Mouse (Mus musculus): ENCODE measurements at regions not wholly inside any gene's neighbourhood (a gene's known extent, or its start where the extent isn't known, plus 50 kb on each side); places are given as distances from the start of the nearest gene placed in this dataset.

DNA sequence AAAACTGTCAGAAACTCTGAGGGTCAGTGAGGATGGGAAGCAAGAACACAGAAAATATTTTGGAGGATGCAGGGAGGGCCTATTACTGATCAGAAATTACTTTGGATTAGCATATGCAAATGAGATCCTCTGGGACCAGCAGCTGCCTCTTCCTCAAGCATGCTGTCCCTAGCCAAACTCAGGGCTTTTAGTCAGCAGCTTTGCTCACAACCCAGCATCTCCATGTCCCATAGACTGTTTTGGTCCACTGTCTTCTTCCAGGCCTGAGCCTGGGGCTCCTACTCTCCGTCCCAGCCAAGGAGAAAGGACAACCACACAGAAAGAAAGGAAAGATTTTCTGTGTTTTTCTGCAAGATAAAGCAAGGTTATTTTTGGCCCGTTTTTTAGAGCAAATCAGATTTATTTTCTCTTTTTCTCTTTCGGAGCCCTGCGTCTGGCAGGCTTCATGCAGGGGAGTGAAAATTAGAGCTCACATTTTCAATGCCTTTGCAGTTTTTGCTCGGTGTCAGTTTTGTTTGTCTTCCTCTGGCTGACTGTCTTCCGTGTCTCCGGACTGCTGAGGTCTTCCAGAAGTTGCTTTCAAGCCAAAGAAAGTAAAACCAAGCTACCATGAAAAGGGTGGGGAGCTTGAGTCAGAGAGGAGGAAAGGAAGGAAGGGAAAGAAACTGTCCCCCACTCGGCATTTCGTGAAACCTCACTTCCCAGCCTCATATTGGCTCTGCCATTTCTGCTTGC, 445.5 kb upstream of the Cdh11 start:
- no peak for ATAC-seq (ENCODE audit: insufficient read depth)
- H3K4me2 ChIP-seq, result no peak overlapping the region
- TF ChIP-seq CTCF (IDR thresholded peaks at IDR 0.05; ENCODE audit: low read depth), result no peak
- H3K4me3 ChIP-seq (ENCODE audit: low read depth, low read length), result no peak overlapping the region
- no peaks in the 10 kb centered on the region for H3K27me3 ChIP-seq (ENCODE audit: insufficient read depth, low read length)
- peak; percentile 39 for DNase-seq
- peaks cover 11% of the 10 kb centered on the region for H3K4me1 ChIP-seq (ENCODE audit: insufficient read depth)
- no peaks in the 10 kb centered on the region for H3K9me3 ChIP-seq (ENCODE audit: low read depth, low read length)
- 45% methylated on average over 9 of the region's 9 CpGs for WGBS
- no peak overlapping the region for H3K9ac ChIP-seq
- no peaks in the 10 kb centered on the region for H3K36me3 ChIP-seq (ENCODE audit: insufficient read depth)
- H3K27ac ChIP-seq (ENCODE audit: low read depth), result peak overlapping the region; percentile 19; the same call in 1 of the 2 replicates

DNA sequence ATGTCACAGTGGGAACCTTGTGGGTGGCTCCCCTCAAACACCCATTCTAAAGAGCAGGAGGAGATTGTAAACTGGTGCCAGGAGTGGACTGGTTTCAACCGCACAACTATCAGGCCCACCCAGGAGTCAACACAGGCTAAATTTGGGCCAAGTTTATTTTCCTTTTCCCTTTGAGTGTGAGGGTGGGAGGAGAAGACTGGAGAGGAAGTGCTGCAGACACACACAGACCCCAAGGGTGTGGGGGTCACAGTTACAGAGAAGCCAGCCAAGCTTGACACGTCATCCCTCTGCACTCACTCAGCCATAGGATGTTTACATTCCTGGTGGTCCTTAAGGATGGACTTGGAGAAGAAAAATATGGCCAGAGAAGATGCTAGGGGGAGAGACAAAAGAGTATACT, 448.9 kb upstream of the Cdh11 start:
- peak; percentile 99 for ATAC-seq (ENCODE audit: insufficient read depth)
- no peak for TF ChIP-seq CTCF (IDR thresholded peaks at IDR 0.05; ENCODE audit: low read depth)
- Histone ChIP-seq H3K9me3 (ENCODE audit: low read depth, low read length) (no peaks in the 10 kb centered on the region), H3K9ac (no peak overlapping the region), H3K36me3 (ENCODE audit: insufficient read depth) (no peaks in the 10 kb centered on the region), H3K27ac (ENCODE audit: low read depth) (peak overlapping the region; percentile 76), H3K4me3 (ENCODE audit: low read depth, low read length) (no peak overlapping the region), H3K27me3 (ENCODE audit: insufficient read depth, low read length) (no peaks in the 10 kb centered on the region), H3K4me1 (ENCODE audit: insufficient read depth) (peaks cover 14% of the 10 kb centered on the region), H3K4me2 (no peak overlapping the region)
- 3% methylated on average over 2 of the region's 2 CpGs for WGBS
- peak; percentile 97 for DNase-seq

- no peak overlapping the region for H3K4me3 ChIP-seq (ENCODE audit: low read depth, low read length)
- ATAC-seq (ENCODE audit: insufficient read depth), result no peak
- 6% methylated on average over 1 of the region's 1 CpGs for WGBS
- H3K4me1 ChIP-seq (ENCODE audit: insufficient read depth), result peaks cover 14% of the 10 kb centered on the region
- no peak overlapping the region for H3K4me2 ChIP-seq
- no peaks in the 10 kb centered on the region for H3K9me3 ChIP-seq (ENCODE audit: low read depth, low read length)
- TF ChIP-seq CTCF (IDR thresholded peaks at IDR 0.05; ENCODE audit: low read depth), result no peak
- peak; percentile 82 for DNase-seq
- peak overlapping the region; percentile 90 for H3K27ac ChIP-seq (ENCODE audit: low read depth)
- H3K36me3 ChIP-seq (ENCODE audit: insufficient read depth), result no peaks in the 10 kb centered on the region
- no peaks in the 10 kb centered on the region for H3K27me3 ChIP-seq (ENCODE audit: insufficient read depth, low read length)
- H3K9ac ChIP-seq, result no peak overlapping the region
Measured at GRCm38 (mm10) chr8:103235614-103236013, 450.2 kb upstream of the Cdh11 start.

- Histone ChIP-seq H3K27ac (ENCODE audit: low read depth) (no peak overlapping the region), H3K9me3 (ENCODE audit: low read depth, low read length) (no peaks in the 10 kb centered on the region), H3K4me3 (ENCODE audit: low read depth, low read length) (no peak overlapping the region), H3K4me2 (no peak overlapping the region), H3K36me3 (ENCODE audit: insufficient read depth) (no peaks in the 10 kb centered on the region), H3K27me3 (ENCODE audit: insufficient read depth, low read length) (no peaks in the 10 kb centered on the region), H3K4me1 (ENCODE audit: insufficient read depth) (peaks cover 14% of the 10 kb centered on the region), H3K9ac (no peak overlapping the region)
- TF ChIP-seq CTCF (IDR thresholded peaks at IDR 0.05; ENCODE audit: low read depth), result no peak
- DNase-seq (no peak), ATAC-seq (ENCODE audit: insufficient read depth) (no peak)
Measured at GRCm38 (mm10) chr8:103238456-103238970, 453.1 kb upstream of the Cdh11 start.

GRCm38 (mm10) chr8:103244169-103244568, 458.7 kb upstream of the Cdh11 start:
- H3K27ac ChIP-seq (ENCODE audit: low read depth), result no peak overlapping the region
- no peak overlapping the region for H3K4me2 ChIP-seq
- no peak overlapping the region for H3K9ac ChIP-seq
- H3K4me3 ChIP-seq (ENCODE audit: low read depth, low read length), result no peak overlapping the region
- no peaks in the 10 kb centered on the region for H3K4me1 ChIP-seq (ENCODE audit: insufficient read depth)
- TF ChIP-seq CTCF (IDR thresholded peaks at IDR 0.05; ENCODE audit: low read depth), result no peak
- WGBS, result 61% methylated on average over 2 of the region's 2 CpGs
- no peaks in the 10 kb centered on the region for H3K9me3 ChIP-seq (ENCODE audit: low read depth, low read length)
- H3K36me3 ChIP-seq (ENCODE audit: insufficient read depth), result no peaks in the 10 kb centered on the region
- H3K27me3 ChIP-seq (ENCODE audit: insufficient read depth, low read length), result no peaks in the 10 kb centered on the region
- DNase-seq (no peak), ATAC-seq (ENCODE audit: insufficient read depth) (no peak)

- no peak overlapping the region for H3K4me3 ChIP-seq (ENCODE audit: low read depth, low read length)
- 54% methylated on average over 6 of the region's 6 CpGs for WGBS
- H3K9me3 ChIP-seq (ENCODE audit: low read depth, low read length), result no peaks in the 10 kb centered on the region
- no peak overlapping the region for H3K9ac ChIP-seq
- peak; percentile 38; the same call in 1 of the 2 replicates for ATAC-seq (ENCODE audit: insufficient read depth)
- no peak for DNase-seq
- H3K27ac ChIP-seq (ENCODE audit: low read depth), result no peak overlapping the region
- TF ChIP-seq CTCF (IDR thresholded peaks at IDR 0.05; ENCODE audit: low read depth), result no peak
- no peaks in the 10 kb centered on the region for H3K27me3 ChIP-seq (ENCODE audit: insufficient read depth, low read length)
- no peak overlapping the region for H3K4me2 ChIP-seq
- H3K36me3 ChIP-seq (ENCODE audit: insufficient read depth), result no peaks in the 10 kb centered on the region
- H3K4me1 ChIP-seq (ENCODE audit: insufficient read depth), result no peaks in the 10 kb centered on the region
Measured at GRCm38 (mm10) chr8:103244658-103245057, 459.2 kb upstream of the Cdh11 start.

GRCm38 (mm10) chr8:103245864-103246263, 460.4 kb upstream of the Cdh11 start:
- no peak overlapping the region for H3K4me2 ChIP-seq
- H3K27me3 ChIP-seq (ENCODE audit: insufficient read depth, low read length), result no peaks in the 10 kb centered on the region
- 42% methylated on average over 9 of the region's 9 CpGs for WGBS
- ATAC-seq (ENCODE audit: insufficient read depth) (no peak), DNase-seq (no peak)
- H3K9ac ChIP-seq, result no peak overlapping the region
- TF ChIP-seq CTCF (IDR thresholded peaks at IDR 0.05; ENCODE audit: low read depth), result no peak
- H3K9me3 ChIP-seq (ENCODE audit: low read depth, low read length), result no peaks in the 10 kb centered on the region
- H3K4me3 ChIP-seq (ENCODE audit: low read depth, low read length), result no peak overlapping the region
- no peaks in the 10 kb centered on the region for H3K36me3 ChIP-seq (ENCODE audit: insufficient read depth)
- H3K4me1 ChIP-seq (ENCODE audit: insufficient read depth), result no peaks in the 10 kb centered on the region
- H3K27ac ChIP-seq (ENCODE audit: low read depth), result no peak overlapping the region
